Mouse (Mus musculus) embryo, embryonic 11 days (tissue): Measurements from ENCODE around the gene Tmod1.
A peak's percentile ranks its signal among the peaks of the same experiment; 100 is the strongest.

ENCODE experiments used
- DNase-seq: peaks from one replicate; pipeline ENCODE4 v3.0.0-alpha.2; 2015

The Tmod1 gene

GRCm38 (mm10) chr4:46038892-46039751, at the start of gene Tmod1:
TSS of gene Tmod1 (plus strand) at chr4:46038935.
- peak; percentile 59 for DNase-seq

GRCm38 (mm10) chr4:45990427-45991135, 48.2 kb upstream of the Tmod1 start:
- DNase-seq, result no peak

DNA sequence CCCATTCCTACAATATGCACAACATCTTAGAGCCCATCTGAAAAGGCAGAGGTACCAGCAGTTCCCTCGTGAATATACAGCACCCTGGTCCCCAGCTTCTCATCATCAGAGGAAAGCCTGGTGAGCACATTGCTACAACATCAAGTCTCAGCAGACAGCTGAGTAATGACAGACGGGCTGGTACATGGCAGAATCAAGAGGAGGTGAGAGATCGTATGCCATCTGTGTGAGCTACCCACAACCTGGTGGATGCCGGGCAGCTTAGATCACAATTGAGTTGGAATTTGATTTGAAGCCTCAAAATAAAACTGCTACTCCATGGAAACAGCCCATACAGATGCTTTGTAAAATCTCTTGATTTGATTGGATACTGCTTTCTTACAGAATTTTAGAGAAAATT, 40.2 kb upstream of the Tmod1 start:
- no peak for DNase-seq

DNA sequence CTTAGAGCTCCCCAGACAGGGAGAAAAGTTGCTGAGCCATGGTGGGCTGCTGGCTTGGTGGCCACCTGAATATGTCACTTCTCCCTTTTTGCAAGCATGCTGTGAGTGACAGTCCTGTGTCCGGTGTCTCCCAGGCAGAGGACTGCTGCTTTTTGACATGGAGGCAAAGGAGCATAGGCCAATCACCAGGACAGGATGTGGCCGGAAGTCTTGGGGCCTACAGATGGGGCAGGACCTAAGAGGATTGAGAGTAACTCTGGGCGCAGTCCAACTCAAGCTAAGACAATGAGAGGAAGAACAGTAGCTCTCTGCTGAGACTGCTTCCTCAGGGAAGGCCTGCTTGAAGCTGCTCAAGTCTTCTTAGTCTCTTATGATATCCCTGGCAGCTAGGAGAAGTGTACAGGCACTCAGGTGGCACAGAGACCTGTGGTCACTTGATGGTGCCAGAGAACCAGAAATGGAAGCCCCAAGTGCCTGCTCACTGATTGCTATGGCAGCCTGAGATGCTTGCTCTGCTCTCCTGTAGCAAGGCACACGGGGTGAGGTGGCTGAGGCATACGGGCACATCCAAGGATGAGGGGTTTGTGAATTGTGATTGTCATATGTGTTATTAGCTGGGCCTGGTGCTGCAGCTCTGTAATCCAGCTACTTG, 30.5 kb upstream of the Tmod1 start:
- DNase-seq, result no peak

DNA sequence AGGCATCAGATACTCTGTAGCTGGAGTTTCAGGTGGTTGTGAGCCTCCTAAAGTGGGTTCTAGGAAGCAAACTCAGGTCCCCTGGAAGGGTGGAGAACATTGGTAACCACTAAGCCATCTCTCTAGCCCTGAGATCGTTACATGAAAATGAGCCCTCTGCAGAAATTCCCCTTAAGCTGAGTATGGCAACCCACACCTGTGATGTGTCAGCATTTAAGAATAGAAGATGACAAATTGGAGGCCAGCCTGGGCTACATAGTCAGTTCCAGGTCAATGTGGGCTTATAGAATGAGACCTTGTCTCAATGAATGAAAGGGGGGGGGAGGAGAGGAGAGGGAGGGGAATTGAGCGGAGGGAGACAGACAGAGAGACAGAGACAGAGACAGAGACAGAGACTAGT, 27.0 kb upstream of the Tmod1 start:
- DNase-seq, result no peak

DNA sequence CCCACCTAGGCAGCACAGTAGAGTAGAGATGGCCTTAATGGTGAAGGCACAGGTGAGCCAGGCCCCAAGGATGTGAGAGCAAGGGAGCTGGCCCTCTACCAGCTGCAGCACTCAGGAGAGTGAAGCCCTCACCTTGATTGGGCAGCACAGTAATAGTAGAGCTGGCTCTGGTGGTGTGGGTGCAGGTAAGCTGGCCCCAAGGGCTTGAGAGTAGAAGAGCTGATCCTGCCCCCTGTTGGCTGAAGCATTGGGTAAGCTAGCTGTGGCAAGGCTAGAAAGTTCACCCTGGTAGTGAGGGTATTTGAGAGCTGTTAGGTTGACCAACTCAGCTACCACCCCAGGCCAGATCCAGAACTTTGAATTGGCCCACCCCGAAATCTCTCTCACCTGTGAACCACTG, 23.1 kb upstream of the Tmod1 start:
- DNase-seq, result no peak

DNA sequence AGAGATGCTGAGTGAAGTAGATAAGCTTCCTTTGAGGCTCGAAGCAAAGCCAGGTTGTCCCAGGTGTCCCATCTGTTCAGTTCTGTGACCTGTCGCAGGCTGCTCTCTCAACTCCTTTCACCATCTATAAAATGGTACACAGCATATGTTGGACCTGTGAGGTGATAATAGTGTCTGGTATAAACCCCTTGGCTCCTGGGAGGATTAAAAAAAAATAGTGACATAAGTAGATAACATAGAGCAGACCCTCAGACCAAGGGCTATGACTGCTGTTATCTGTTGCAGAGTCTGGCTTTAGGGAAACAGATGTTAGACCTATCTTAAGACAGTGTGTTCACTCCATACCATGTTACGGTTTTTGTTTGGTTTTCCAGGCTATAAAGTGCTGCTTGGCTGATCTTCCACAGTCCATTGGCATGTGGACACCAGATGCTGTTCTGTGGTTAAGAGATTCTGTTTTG, 15.7 kb upstream of the Tmod1 start:
- DNase-seq, result peak; percentile 53

DNA sequence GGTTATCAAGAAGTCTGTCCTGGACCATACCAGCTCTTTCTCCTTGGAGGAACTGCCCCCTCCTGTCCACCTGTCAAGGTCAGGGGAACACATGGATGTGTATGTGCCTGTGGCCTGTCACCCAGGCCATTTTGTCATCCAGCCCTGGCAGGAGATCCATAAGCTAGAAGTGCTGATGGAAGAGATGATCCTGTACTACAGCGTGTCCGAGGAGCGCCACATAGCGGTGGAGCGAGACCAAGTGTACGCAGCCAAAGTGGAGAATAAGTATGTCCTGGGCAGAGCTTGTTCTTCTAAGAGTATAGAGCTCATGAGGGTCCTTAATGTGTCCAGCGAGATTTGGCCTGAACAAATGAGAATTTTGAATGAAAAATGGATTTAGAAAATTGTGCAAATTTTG, 12.8 kb upstream of the Tmod1 start:
- peak; percentile 64 for DNase-seq

GRCm38 (mm10) chr4:46028224-46028623, 10.5 kb upstream of the Tmod1 start:
- DNase-seq, result no peak

GRCm38 (mm10) chr4:46028781-46029180, 10.0 kb upstream of the Tmod1 start:
- DNase-seq, result no peak

DNA sequence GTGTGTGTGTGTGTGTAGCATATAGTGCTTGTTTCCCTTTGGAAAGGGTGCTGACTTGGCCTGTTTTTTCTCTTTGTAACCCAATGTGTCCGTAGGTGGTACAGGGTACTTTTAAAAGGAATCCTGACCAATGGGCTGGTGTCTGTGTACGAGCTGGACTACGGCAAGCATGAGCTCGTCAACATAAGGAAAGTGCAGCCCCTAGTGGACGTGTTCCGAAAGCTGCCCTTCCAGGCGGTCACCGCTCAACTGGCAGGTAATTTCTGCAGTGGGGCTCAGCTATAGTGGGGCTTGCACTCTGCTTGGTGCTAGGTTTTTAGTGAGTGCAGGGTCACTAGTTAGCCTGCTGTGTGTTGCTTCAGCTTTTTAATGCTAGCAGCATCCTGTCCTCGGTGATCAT, 9.2 kb upstream of the Tmod1 start:
- DNase-seq, result peak; percentile 72

GRCm38 (mm10) chr4:46032448-46032847, 6.3 kb upstream of the Tmod1 start:
- no peak for DNase-seq

GRCm38 (mm10) chr4:46033197-46033596, 5.5 kb upstream of the Tmod1 start:
- no peak for DNase-seq

DNA sequence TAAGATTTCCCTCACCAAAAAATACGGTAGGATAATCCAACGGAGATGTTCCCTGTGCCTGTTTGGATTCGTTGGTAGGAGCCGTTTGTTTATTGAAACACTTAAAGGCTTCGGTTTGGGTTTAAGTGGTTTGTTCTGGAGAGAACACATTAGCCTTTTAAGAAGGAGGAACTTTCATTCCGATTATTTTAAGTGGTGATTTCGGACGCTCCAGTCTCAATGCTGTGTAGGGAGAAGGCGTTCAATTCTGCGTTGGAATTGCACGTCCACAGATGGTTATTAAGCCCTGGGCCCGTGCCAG, 194 bp upstream of the Tmod1 start:
- no peak for DNase-seq

DNA sequence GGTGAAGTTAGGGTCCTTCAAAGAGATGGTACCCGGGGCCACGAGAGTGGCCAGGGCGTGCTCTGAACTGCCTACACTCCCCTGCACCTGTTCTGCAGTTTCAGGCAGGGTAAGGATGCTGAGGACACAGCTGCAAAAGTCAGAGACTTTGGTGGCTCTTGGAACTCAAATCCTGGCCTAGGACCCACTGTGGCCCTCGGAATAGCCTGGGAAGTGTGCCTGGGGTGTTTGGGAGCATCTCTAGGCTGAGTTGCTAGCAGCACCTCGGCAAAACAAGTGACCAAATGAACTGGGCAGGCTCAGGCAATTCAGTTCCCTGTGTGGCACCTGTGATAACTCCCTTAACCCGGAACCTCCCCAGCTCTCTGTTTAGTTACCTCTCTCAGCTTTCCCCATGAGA, 1.2 kb downstream of the Tmod1 start:
- DNase-seq, result no peak

- no peak for DNase-seq
Observed at GRCm38 (mm10) chr4:46040594-46041192, 2.0 kb downstream of the Tmod1 start.

DNA sequence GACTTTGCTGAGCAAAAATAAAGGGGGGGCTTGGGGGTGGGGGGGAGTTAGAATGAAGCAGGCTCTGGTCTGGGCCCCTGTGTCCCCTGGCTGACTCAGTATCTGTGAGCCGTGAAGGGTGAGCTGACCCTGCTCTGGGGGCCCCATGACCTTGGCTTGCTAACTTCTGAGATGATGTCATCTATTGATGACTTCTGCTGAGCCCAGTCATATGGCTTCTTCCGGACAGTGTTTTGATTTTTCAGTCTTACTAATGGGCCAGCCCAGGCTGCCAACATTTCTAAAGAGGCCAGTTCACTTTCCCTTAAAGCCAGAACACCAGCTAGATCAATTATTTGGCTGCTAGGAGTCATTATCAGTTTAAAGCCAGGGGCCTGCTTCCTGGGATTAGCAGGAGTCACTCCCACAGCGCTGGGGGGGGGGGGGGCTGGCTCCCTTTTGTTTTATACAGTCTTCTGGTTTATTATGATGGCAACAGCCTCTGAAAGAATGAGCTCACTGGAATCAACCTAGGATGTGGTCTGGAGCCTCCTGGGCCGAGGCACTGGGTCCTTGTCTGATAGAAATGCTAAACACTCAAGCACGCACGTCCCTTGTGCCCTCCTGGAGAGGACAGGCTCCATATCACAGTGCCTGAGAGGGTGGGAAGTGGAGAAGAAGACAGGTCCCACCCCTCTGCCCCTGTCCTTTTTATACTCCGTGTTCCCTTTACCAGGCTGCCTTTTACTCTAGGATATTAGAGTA, 3.2 kb downstream of the Tmod1 start:
- no peak for DNase-seq

GRCm38 (mm10) chr4:46042505-46042850, 3.7 kb downstream of the Tmod1 start:
- DNase-seq, result no peak

DNA sequence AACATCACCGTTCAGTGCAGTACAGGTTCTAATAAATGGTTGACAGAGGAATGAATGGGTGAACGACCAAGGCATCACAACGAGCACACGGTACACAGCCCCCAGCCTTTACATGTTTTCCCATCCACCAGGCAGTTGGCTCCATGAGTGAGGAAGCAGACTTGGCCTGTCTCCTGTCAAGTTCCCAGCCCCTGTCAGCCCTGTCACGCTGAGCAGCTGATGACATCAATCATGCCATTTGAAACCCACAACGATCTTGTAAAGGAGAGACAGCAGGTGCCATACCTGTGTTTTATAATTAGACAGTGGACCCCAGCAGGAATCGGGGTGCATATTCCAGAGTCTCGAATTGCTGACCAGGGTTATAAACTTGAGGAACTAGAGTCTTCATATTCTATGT, 4.6 kb downstream of the Tmod1 start:
- no peak for DNase-seq

DNA sequence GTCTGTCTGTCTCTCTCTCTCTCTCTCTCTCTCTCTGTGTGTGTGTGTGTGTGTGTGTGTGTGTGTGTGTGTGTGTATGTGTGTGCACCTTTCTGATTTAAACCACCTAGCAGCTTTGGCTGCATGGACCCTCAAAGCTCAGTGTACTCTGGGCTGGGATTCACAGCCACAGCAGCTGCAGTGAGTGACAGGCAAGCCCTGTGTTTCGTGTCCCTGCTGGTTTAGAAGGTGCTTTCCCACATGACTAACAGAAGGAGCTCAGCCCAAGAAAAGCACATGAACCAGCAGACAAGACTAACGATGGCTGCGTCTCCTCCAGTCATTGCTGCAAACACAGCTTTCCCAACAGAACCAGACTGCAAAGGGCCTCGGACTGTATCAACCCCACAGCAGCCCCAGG, 9.2 kb downstream of the Tmod1 start:
- DNase-seq, result no peak

DNA sequence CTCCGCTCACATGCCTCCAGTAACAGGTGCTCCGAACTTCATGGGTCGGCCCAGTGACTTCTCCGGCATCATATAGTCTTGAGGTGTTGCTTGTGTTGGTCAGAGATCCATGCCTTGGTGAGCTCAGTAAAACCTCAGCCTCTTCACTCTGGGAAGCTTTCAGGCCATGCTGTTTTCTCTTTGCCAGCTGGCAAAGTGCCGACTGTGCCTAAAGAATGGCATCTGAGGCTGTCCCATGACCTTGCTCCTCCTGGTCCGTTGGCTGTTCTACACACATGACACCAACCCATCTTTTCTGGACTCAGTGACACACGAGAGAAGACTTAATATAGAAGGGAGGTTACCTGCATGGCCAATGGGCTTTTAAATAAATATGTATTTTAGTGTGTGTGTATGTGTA, 9.7 kb downstream of the Tmod1 start:
- DNase-seq, result no peak

DNA sequence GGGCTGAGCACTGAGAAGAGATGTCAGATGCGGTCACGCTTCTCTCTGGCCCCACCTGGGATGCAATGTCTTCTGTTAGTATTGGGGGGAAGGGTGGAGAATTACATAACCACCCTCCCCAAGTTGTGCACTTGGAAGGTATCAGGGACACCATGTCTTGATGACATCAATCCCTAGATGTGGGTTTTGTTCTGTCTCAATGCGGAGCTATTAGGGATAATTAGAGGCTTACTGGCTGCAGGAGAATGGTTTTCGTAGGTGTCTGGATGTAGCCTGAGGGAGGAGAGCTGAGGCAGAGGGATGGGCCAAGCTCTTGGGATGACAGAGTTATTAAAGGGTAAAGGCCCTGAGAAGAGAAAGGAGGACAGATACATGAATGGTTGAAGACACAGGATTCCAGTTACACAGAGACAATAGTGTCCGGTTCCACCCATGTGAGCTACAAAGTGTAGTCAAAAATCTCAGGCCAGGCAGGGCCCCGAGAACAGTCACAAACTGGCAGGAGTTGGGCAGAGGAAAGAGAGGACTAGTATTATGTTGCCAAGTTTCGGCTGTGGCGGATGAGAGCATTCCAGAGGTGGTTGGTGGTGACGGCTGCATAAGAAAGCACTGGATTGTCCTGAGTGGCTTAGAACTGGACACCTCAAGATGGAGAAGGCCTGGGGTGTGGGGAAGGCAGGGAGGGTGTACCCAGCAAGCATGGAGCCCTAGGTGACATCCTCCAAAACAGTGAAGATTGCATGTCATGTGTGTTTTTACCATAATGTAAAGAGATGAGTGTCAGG, 14.8 kb downstream of the Tmod1 start:
- DNase-seq, result no peak
